Mouse (Mus musculus): ENCODE data around the gene Gm20388.

Gene Gm20388

GRCm38 (mm10) chr8:121687455-121688161, 1777.0 kb downstream of the Gm20388 start:
- peak; percentile 62 for DNase-seq (ENCODE audit: low spot score)

GRCm38 (mm10) chr8:121688496-121688895, 1777.9 kb downstream of the Gm20388 start:
- no peak for DNase-seq (ENCODE audit: low spot score)

- peak; percentile 74 for DNase-seq (ENCODE audit: low spot score)
Observed at GRCm38 (mm10) chr8:121694453-121694852, 1783.8 kb downstream of the Gm20388 start.

GRCm38 (mm10) chr8:121695585-121696184, 1785.0 kb downstream of the Gm20388 start:
- no peak for DNase-seq (ENCODE audit: low spot score)

- peak; percentile 70 for DNase-seq (ENCODE audit: low spot score)
Observed at GRCm38 (mm10) chr8:121697735-121698614, 1787.3 kb downstream of the Gm20388 start.

- DNase-seq (ENCODE audit: low spot score) = peak; percentile 44
Observed at GRCm38 (mm10) chr8:121698615-121699101, 1788.0 kb downstream of the Gm20388 start.

- DNase-seq (ENCODE audit: low spot score) = no peak
Observed at GRCm38 (mm10) chr8:121699936-121700335, 1789.3 kb downstream of the Gm20388 start.

- no peak for DNase-seq (ENCODE audit: low spot score)
Observed at GRCm38 (mm10) chr8:121705174-121705573, 1794.5 kb downstream of the Gm20388 start.

GRCm38 (mm10) chr8:121706956-121707355, 1796.3 kb downstream of the Gm20388 start:
- DNase-seq (ENCODE audit: low spot score) = no peak

GRCm38 (mm10) chr8:121708406-121708805, 1797.8 kb downstream of the Gm20388 start:
- no peak for DNase-seq (ENCODE audit: low spot score)

GRCm38 (mm10) chr8:121717502-121717901, 1806.9 kb downstream of the Gm20388 start:
- no peak for DNase-seq (ENCODE audit: low spot score)

GRCm38 (mm10) chr8:121717982-121718425, 1807.4 kb downstream of the Gm20388 start:
- DNase-seq (ENCODE audit: low spot score) = peak; percentile 96

GRCm38 (mm10) chr8:121718925-121719324, 1808.3 kb downstream of the Gm20388 start:
- no peak for DNase-seq (ENCODE audit: low spot score)

- no peak for DNase-seq (ENCODE audit: low spot score)
Observed at GRCm38 (mm10) chr8:121721072-121721471, 1810.4 kb downstream of the Gm20388 start.

GRCm38 (mm10) chr8:121723846-121724245, 1813.2 kb downstream of the Gm20388 start:
- DNase-seq (ENCODE audit: low spot score) = no peak

GRCm38 (mm10) chr8:121727164-121727563, 1816.5 kb downstream of the Gm20388 start:
- no peak for DNase-seq (ENCODE audit: low spot score)

GRCm38 (mm10) chr8:121729323-121729722, 1818.7 kb downstream of the Gm20388 start, which contains the start of gene Jph3:
Jph3 (plus strand) TSS chr8:121729623.
- DNase-seq (ENCODE audit: low spot score) = no peak

GRCm38 (mm10) chr8:121729754-121730153, 1819.1 kb downstream of the Gm20388 start:
- peak; percentile 41 for DNase-seq (ENCODE audit: low spot score)

GRCm38 (mm10) chr8:121730170-121730569, 1819.5 kb downstream of the Gm20388 start:
- DNase-seq (ENCODE audit: low spot score) = peak; percentile 57

GRCm38 (mm10) chr8:121730646-121731045, 1820.0 kb downstream of the Gm20388 start:
- no peak for DNase-seq (ENCODE audit: low spot score)

- no peak for DNase-seq (ENCODE audit: low spot score)
Observed at GRCm38 (mm10) chr8:121731060-121731459, 1820.4 kb downstream of the Gm20388 start.

Data from retina, embryonic 14.5 days (tissue).